Mouse (Mus musculus): Measurements from ENCODE around the gene Nrarp.
A peak's percentile ranks its signal among the peaks of the same experiment; 100 is the strongest.

The Nrarp gene

GRCm38 (mm10) chr2:25180478-25180903 lies at the start of gene Nrarp:
Gene Nrarp (plus strand): TSS chr2:25180758.
- DNase-seq: peak; percentile 90

GRCm38 (mm10) chr2:25131601-25132000 lies 49.0 kb upstream of the Nrarp start:
- DNase-seq: no peak

GRCm38 (mm10) chr2:25137832-25138231 lies 42.7 kb upstream of the Nrarp start:
- no peak for DNase-seq

GRCm38 (mm10) chr2:25141185-25141584 lies 39.4 kb upstream of the Nrarp start:
- DNase-seq: no peak

- DNase-seq: no peak
Measured at GRCm38 (mm10) chr2:25141921-25142320, 38.6 kb upstream of the Nrarp start.

- no peak for DNase-seq
Measured at GRCm38 (mm10) chr2:25145346-25145745, 35.2 kb upstream of the Nrarp start.

- no peak for DNase-seq
Measured at GRCm38 (mm10) chr2:25147398-25147797, 33.2 kb upstream of the Nrarp start.

GRCm38 (mm10) chr2:25147892-25148291 lies 32.7 kb upstream of the Nrarp start:
- DNase-seq: no peak

- no peak for DNase-seq
Measured at GRCm38 (mm10) chr2:25149643-25150042, 30.9 kb upstream of the Nrarp start.

- DNase-seq: no peak
Measured at GRCm38 (mm10) chr2:25151280-25151956, 29.1 kb upstream of the Nrarp start.

- DNase-seq: no peak
Measured at GRCm38 (mm10) chr2:25156177-25156576, 24.4 kb upstream of the Nrarp start.

- DNase-seq: no peak
Measured at GRCm38 (mm10) chr2:25156990-25157389, 23.6 kb upstream of the Nrarp start.

- no peak for DNase-seq
Measured at GRCm38 (mm10) chr2:25157655-25158054, 22.9 kb upstream of the Nrarp start.

- no peak for DNase-seq
Measured at GRCm38 (mm10) chr2:25167481-25167880, 13.1 kb upstream of the Nrarp start.

GRCm38 (mm10) chr2:25167919-25168664 lies 12.5 kb upstream of the Nrarp start:
- DNase-seq: no peak

- no peak for DNase-seq
Measured at GRCm38 (mm10) chr2:25168665-25168978, 11.9 kb upstream of the Nrarp start.

- no peak for DNase-seq
Measured at GRCm38 (mm10) chr2:25169778-25170177, 10.8 kb upstream of the Nrarp start.

GRCm38 (mm10) chr2:25170326-25171100 lies 10.0 kb upstream of the Nrarp start:
- DNase-seq: no peak

- no peak for DNase-seq
Measured at GRCm38 (mm10) chr2:25171101-25171768, 9.3 kb upstream of the Nrarp start.

- DNase-seq: no peak
Measured at GRCm38 (mm10) chr2:25171769-25172153, 8.8 kb upstream of the Nrarp start.

GRCm38 (mm10) chr2:25172629-25173028 lies 7.9 kb upstream of the Nrarp start:
- DNase-seq: no peak

- DNase-seq: no peak
Measured at GRCm38 (mm10) chr2:25173821-25174220, 6.7 kb upstream of the Nrarp start.
